Mouse (Mus musculus) heart, adult 2 months (tissue): Measurements from ENCODE around the gene Prdm11. TPM values are rescaled to one million over a fixed set of nuclear protein-coding genes. Genes with fewer than 3 reads are reported as not detected.

Experiments used
- DNase-seq, 2 experiments: peaks; one replicate each; pipeline ENCODE4 v3.0.0; 2021
- H3K27ac ChIP-seq: fragments of 200-600 bp; 2 replicates; pipeline ENCODE4 v1.8.1; 2022
- H3K27me3 ChIP-seq: fragments of 200-500 bp; 2 replicates; pipeline ENCODE4 v1.6.1; 2012; ENCODE audit warnings: mild to moderate bottlenecking, low read length, inconsistent platforms, mixed read lengths; ENCODE audit not compliant: control insufficient read depth, insufficient read depth
- H3K36me3 ChIP-seq: fragments of 200-500 bp; 2 replicates; pipeline ENCODE4 v1.6.1; 2012; ENCODE audit warnings: low read length, inconsistent platforms; ENCODE audit not compliant: control insufficient read depth, insufficient read depth
- H3K4me1 ChIP-seq: fragments of 200-500 bp; 2 replicates; pipeline ENCODE4 v1.6.1; 2011; ENCODE audit warnings: low read length; ENCODE audit not compliant: control insufficient read depth, insufficient read depth
- H3K4me3 ChIP-seq: fragments of 200-600 bp; 2 replicates; pipeline ENCODE4 v1.8.1; 2022
- H3K79me2 ChIP-seq: fragments of 200-500 bp; replicated peaks from 2 replicates; pipeline ENCODE4 v1.6.1; 2012; ENCODE audit warnings: mild to moderate bottlenecking, inconsistent platforms, low read length, moderate library complexity, mixed read lengths; ENCODE audit not compliant: control insufficient read depth, insufficient read depth
- H3K9ac ChIP-seq: fragments of 200-500 bp; 2 replicates; pipeline ENCODE4 v1.6.1; 2012; ENCODE audit warnings: low read depth, mild to moderate bottlenecking, control low read depth, inconsistent platforms, low read length, mixed read lengths
- CTCF ChIP-seq: fragments of 200-600 bp; IDR thresholded peaks from 2 replicates; pipeline ENCODE4 v1.8.1; 2022; ENCODE audit warnings: antibody characterized with exemption, mild to moderate bottlenecking, moderate library complexity
- EP300 ChIP-seq: fragments of 200-500 bp; IDR thresholded peaks from 2 replicates; pipeline ENCODE4 v1.6.1; 2011; ENCODE audit warnings: low read depth, low read length, control low read depth; ENCODE audit not compliant: insufficient read depth
- POLR2A ChIP-seq: fragments of 200-500 bp; IDR thresholded peaks from 2 replicates; pipeline ENCODE4 v1.6.1; 2011; ENCODE audit warnings: mild to moderate bottlenecking, low read depth, low read length, control low read depth; ENCODE audit not compliant: insufficient read depth
- WGBS: fragments of 180-500 bp; shearing (Covaris S2); methylation state at CpG from one replicate; pipeline ENCODE4 v1.1.7; 2018; 5-methylcytosine and 5-hydroxymethylcytosine counted together
- intact Hi-C: fragments of 180-260 bp; cut with DNase I; formaldehyde crosslinking; loops from one replicate; pipeline ENCODE4 v1.15.1; 2025
- polyA plus RNA-seq: library from polyadenylated mRNA; depleted of rRNA; stranded (reverse); fragments of >200 nt; gene quantifications from 2 replicates; pipeline ENCODE4 v1.2.3, GENCODE M21; 2012
- total RNA-seq, 2 experiments: library from RNA; stranded (reverse); gene quantifications; 2 replicates each; pipeline ENCODE4 v1.2.3; 2021

The Prdm11 gene
- total and polyA plus RNA-seq, 3 experiments: 4.4 to 9.5 (median 7.9) TPM

DNA sequence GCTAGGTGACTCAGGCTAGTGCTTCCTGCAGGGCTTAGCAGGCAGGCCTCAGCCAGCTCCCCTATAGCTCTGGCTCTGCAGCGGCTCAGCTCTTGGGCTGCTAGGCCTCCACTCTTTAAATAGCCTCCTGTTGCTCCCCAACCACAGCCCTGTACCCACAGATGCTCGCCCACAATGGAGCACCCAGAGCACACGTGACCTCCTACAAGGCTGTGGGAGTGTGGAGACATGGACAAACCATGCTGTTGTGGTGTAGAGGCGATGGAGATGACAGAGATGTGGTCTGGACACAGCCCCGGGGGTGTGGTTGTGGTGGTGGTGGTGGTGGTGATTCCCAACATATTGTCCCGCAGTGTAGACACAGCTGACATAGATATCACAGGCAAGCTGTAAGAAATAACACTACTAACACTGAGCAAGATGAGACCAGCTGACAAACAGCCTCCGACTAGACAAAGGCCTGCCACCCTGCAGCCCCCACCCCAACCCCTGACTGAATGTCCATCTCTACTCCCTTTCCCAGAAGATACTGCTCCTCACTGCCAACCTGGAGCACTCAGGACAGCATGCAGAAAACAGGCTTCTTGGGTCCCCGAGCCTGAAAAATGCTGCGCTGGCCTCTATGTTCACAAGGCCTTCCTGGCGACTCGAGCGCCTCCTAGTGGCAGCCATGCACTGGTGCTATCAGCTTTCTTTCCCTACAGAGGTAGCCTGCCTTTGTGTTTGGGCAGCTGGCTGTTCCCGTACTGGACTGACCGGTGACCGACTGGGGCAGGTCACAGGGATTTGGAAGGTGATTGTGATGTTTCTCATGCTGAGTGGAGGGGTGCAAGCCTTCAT is 30.0 kb upstream of the Prdm11 start:
- H3K9ac ChIP-seq: no peak overlapping the region
- intact Hi-C loops: loop anchor here (2.0 to 10.0 kb wide), 2 partner anchors 51 to 259 kb away; partner anchors contain the start of gene Tspan18
- WGBS: 44% methylated on average over 15 of the region's 15 CpGs
- no peaks in the 10 kb centered on the region for H3K79me2 ChIP-seq
- no peaks in the 10 kb centered on the region; the same call in 1 of the 2 replicates for H3K27me3 ChIP-seq
- no peak overlapping the region for H3K27ac ChIP-seq
- H3K36me3 ChIP-seq: no peaks in the 10 kb centered on the region
- no peaks in the 10 kb centered on the region for H3K4me1 ChIP-seq
- TF ChIP-seq POLR2A (no peak), CTCF (peak; percentile 96)
- DNase-seq: peak; percentile 53 to 75
- no peak overlapping the region for H3K4me3 ChIP-seq

GRCm38 (mm10) chr2:93071656-93072055 is 25.7 kb upstream of the Prdm11 start:
- no peak overlapping the region for H3K4me3 ChIP-seq
- H3K4me1 ChIP-seq: no peaks in the 10 kb centered on the region
- H3K36me3 ChIP-seq: no peaks in the 10 kb centered on the region
- no peaks in the 10 kb centered on the region for H3K79me2 ChIP-seq
- no peaks in the 10 kb centered on the region for H3K27me3 ChIP-seq
- TF ChIP-seq CTCF (no peak), EP300 (no peak), POLR2A (no peak)
- H3K9ac ChIP-seq: no peak overlapping the region
- 3% methylated on average over 12 of the region's 12 CpGs for WGBS
- intact Hi-C loops: loop anchor here (5.0 to 10.0 kb wide), 2 partner anchors 263 to 401 kb away; partner anchors contain the start of gene Tspan18
- H3K27ac ChIP-seq: no peak overlapping the region
- peak; percentile 66 to 79 for DNase-seq

GRCm38 (mm10) chr2:93068942-93069341 is 23.0 kb upstream of the Prdm11 start:
- DNase-seq: peak; percentile 26 to 29
- no peaks in the 10 kb centered on the region for H3K27me3 ChIP-seq
- WGBS: 38% methylated on average over 2 of the region's 2 CpGs
- H3K9ac ChIP-seq: no peak overlapping the region
- no peaks in the 10 kb centered on the region for H3K4me1 ChIP-seq
- no peaks in the 10 kb centered on the region for H3K36me3 ChIP-seq
- no peaks in the 10 kb centered on the region for H3K79me2 ChIP-seq
- H3K27ac ChIP-seq: no peak overlapping the region
- intact Hi-C loops: loop anchor here (1.0 to 2.0 kb wide), 3 partner anchors 119 to 348 kb away; no protein-coding TSS in a partner anchor
- no peak for TF ChIP-seq POLR2A
- peak; percentile 95 for TF ChIP-seq CTCF
- TF ChIP-seq EP300: peak; percentile 77
- no peak overlapping the region for H3K4me3 ChIP-seq

- H3K36me3 ChIP-seq: no peaks in the 10 kb centered on the region
- no peaks in the 10 kb centered on the region for H3K4me1 ChIP-seq
- H3K79me2 ChIP-seq: no peaks in the 10 kb centered on the region
- TF ChIP-seq EP300 (no peak), CTCF (peak; percentile 65), POLR2A (no peak)
- peak; percentile 24 to 59 for DNase-seq
- H3K9ac ChIP-seq: no peak overlapping the region
- no peaks in the 10 kb centered on the region for H3K27me3 ChIP-seq
- 17% methylated on average over 2 of the region's 2 CpGs for WGBS
- H3K4me3 ChIP-seq: no peak overlapping the region
- intact Hi-C loops: loop anchor here (1.0 to 5.0 kb wide), 2 partner anchors 96 to 159 kb away; no protein-coding TSS in a partner anchor
- H3K27ac ChIP-seq: no peak overlapping the region
Measured at GRCm38 (mm10) chr2:93063347-93063746, 17.4 kb upstream of the Prdm11 start.

DNA sequence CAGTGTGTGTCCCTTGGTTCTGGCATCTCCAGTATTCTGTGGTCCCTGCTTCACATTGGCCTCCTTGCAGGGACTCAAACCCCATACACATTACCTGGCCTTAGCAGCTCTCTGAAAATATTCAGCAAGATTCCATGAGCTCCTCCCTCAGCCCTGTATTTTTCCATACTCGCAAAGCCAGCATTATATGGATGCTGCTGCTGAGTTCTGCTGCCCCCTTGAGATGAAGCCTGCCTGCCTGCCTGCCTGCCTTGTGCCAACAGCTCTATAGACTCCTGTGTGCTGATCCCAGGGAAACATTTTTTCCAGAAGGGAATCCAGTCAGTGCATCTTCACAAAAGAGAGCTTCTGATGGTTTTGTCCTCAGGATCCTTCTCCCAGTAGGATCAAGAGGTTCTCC is 5.9 kb upstream of the Prdm11 start:
- WGBS: 23% methylated on average over 1 of the region's 1 CpGs
- H3K27me3 ChIP-seq: no peaks in the 10 kb centered on the region
- H3K36me3 ChIP-seq: no peaks in the 10 kb centered on the region
- no peak overlapping the region for H3K27ac ChIP-seq
- H3K4me3 ChIP-seq: no peak overlapping the region
- intact Hi-C loops: no loop called here
- no peak overlapping the region for H3K9ac ChIP-seq
- no peak for DNase-seq
- no peaks in the 10 kb centered on the region for H3K4me1 ChIP-seq
- TF ChIP-seq CTCF (peak; percentile 51), POLR2A (no peak)
- H3K79me2 ChIP-seq: no peaks in the 10 kb centered on the region

DNA sequence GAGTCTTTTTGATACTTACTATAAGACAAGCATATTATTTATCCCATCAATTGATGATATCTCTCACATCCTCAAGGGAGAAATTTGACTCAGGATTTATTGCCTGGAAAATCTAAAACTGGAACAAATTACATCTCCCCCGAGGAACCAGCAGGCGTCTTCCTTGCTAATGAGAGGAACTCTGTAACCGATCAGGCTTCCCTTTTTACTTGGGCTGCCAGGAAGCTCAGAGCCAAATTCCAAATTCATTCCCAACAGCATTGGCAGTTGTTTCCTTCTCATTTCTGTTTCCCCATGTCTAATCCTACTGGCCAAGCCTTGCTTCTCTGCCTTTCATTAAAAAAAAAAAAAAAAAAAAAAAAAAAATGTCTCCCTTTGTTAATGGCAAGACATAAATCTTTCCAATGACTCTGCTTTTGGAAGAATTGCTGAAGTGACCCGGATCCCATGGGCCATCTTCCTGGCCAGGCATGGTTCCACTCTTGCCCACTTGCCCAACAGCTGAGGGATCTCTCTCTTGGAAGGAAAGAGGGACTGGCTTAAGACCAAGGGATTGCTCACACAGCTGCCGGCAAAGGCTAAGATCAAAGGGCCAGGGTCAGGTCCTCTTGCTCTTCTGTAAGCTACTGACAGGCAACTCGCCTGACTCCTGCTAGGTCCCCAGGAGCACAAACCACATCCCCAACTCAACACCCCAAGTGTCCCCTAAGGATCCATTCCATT is 2.8 kb upstream of the Prdm11 start:
- Histone ChIP-seq H3K36me3 (no peaks in the 10 kb centered on the region), H3K9ac (no peak overlapping the region), H3K4me1 (peaks cover 4% of the 10 kb centered on the region), H3K27ac (no peak overlapping the region), H3K4me3 (no peak overlapping the region), H3K79me2 (no peaks in the 10 kb centered on the region), H3K27me3 (no peaks in the 10 kb centered on the region)
- DNase-seq: peak; percentile 31 to 37
- TF ChIP-seq POLR2A: no peak
- TF ChIP-seq CTCF: peak; percentile 24
- TF ChIP-seq EP300: no peak
- WGBS: 20% methylated on average over 6 of the region's 6 CpGs
- intact Hi-C loops: loop anchor here (5.0 kb wide), 1 partner anchor 61 kb away; no protein-coding TSS in a partner anchor
